Mouse (Mus musculus) cerebellum, adult (tissue): ENCODE data around the gene Nr1d1.
A peak's percentile ranks its signal among the peaks of the same experiment; 100 is the strongest.

Source experiments
- ATAC-seq: cut with Nextera tagmentation; 2 replicates; pipeline ENCODE4 v1.9.2; 2017; ENCODE audit warnings: mild to moderate bottlenecking, moderate library complexity, mixed read lengths; ENCODE audit not compliant: insufficient number of reproducible peaks, low FRiP score, low TSS enrichment

Gene Nr1d1

DNA sequence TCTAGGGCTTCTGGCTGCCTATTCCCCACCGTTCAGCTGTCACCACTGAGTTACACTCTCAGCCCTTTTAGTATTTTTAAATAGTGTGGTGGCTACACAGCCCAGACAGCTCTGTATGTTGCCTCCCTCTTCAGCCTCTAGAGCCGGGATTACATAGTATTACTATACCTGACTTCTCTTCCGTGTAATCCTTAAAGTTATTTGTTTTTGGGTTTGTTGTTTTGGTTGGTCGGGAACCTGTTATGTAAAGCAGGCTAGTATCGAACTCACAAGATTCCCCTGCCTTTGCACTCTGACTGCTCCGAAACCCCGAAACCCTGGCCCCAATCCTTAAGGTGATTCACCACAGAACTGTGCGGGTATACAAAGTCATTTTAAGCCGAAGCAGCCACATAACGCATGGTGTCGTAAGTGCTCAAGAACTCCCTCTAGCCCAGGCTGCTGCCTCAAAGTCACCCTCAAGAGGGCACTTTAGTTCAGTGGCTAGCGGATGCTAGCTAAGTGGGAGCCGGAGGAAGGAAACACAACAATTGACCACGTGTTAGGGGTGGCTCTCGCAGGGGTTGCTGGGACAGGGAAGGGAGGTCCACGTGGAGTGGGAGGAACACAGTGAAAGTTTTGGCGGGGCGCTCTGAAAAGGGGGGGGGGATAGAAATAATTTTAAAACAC is 13.6 kb upstream of the Nr1d1 start:
- ATAC-seq, result peak; percentile 86

DNA sequence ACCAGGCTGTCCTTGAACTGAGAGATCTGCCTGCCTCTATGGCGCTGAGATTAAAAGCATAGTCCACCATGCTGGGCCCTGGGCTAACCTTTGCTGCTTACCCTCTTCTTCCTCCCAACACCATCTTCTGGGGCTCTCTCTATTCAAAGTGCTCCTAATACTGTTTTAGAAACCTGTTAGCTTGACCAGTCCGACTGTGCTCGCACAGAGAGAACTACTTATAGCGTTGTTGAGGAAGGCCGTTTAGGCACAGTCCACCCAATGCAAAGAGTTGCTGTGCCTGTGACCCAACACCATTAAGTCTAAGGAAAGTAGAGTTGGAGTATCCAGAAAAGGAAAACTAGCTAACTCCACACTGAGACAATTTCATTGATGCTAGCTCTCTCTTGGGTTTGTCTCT is 13.0 kb upstream of the Nr1d1 start:
- no peak for ATAC-seq

DNA sequence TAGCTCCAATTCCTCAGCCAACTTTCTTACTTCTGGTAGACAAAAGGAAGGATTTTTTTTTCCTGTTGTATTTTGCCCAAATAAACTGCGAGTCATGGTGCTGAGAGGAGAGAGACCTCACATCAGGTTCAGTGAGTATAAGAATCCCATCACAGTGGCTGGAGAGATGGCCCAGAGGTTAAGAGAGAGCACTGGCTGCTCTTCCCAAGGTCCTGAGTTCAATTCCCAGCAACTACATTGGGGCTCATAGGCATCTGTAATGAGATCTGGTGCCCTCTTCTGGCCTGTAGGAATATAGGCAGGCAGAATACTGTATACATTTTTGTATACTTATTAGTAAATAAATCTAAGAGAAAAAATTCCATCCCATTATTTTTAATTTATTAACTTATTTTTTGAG is 12.6 kb upstream of the Nr1d1 start:
- no peak for ATAC-seq

DNA sequence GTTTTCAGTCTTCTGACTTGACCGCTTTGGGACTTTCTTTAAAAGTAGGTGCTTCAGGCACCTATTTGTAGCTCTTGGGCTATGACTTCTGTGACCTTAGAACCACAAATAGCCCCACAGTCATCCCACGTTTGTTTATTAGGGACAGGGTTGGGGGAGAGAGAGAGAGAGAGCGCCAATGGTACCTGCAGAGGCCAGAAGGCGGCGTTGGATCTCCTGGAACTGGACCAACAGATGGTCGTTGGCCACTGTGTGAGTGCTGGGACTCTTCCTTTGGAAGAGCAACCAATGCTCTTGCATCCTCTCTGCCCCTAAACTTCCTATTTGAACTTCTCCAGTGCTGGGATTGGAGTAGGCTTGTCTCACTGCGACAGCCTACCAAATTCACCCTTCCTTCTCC is 12.1 kb upstream of the Nr1d1 start:
- ATAC-seq, result no peak

DNA sequence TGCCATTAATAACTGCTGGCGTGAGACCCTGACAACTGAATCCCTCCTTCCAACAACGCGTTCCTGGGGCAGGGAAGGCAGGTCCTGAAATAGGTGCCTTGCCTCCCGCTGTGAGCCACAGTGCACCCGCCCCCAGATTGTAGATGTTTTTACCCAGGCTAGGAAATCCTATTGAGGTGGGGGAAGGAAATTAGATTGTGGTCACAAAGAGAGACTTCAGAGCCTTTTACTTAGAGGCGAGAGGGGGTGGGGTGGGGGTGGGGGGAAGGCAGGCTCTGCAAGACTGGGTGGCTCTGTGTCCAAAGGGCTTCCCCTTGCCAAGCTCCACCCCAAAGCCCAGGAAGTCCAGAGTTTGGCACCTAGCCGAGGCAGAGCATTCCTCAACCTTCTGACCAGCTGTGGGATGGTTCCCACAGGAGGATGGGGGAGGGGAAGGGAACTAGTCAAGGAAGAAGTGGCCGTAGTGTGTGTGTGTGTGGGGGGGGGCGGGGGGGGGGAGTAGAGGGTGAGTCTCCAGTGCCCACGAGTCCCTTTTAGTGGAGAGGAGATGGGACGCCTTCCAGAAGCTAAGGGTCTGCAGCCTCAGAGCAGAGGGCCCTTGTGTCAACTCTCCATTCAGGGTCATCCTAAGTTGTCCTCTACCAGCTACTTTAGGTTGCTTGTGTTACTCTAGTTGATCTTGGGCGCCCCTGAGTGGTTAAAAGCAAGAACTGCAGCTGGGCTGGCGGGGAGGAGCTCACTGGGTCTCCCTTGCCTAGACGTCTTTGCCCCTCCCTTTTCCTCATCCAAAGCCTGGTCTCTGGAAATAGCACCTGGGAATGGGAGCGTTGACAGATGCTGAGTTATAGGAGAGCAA is 11.5 kb upstream of the Nr1d1 start:
- ATAC-seq, result peak; percentile 36; the same call in 1 of the 2 replicates

DNA sequence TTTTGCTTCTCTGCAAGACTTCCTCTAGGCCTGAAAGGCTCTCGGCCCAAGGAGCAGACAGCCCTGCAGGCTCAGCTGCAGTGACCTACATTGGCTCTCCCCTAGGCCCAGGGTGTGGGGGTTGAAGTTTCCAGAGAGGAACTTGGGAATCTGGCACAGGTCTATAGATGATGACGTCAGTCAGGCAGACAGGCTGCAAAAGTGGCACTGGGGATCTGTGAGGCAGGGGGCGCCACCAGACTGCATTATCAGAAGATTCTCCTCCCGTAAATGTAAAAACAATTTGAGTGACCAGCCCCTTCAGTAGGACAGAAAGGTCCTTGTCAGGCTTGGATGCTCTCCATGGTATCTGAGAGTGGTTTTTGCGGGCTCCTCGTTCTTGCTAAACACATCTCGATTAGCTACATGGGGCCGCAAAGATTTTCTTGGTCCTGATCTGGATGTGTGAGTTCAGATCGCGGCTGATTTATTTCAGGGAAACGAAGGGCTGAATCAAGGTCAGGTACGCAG is 10.7 kb upstream of the Nr1d1 start:
- no peak for ATAC-seq

DNA sequence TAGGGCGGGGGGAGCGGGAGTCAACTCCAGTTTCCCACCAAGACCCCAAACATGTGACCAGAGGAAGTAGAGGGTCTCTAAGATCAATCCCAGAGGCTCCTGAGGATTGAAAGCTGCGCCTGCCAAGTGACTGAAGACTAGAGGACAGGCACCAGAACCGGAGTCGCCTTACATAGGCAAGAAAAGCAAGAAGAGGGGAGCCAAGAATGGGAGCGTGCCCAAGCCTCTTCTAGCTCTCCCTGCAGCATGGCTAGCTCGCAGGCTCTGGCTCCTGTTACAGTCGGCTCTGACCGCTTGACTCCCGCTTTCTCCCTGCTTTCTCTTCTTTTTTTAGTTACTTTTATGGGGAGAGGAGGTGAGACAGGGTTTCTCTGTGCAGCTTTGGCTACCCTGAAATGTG is 10.1 kb upstream of the Nr1d1 start:
- ATAC-seq, result no peak

DNA sequence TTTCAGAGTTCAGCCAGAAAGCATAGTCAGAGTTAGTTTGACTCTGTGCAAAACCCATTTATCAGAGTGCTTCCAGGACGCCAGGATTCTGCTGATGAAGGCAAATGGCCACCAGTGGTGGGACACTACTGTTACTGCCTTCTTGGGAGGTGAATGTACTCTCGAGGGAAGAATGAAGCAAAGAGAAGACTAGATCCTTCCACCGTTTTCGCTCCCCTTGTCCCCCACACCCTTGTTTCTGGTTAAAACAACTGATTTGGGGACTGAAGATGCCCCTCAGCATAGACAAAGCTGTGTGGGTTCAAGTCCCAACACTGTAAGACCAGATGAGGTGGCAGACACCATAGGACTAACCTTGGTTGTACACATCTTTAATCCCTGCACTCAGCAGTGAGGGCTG is 9.0 kb upstream of the Nr1d1 start:
- no peak for ATAC-seq

DNA sequence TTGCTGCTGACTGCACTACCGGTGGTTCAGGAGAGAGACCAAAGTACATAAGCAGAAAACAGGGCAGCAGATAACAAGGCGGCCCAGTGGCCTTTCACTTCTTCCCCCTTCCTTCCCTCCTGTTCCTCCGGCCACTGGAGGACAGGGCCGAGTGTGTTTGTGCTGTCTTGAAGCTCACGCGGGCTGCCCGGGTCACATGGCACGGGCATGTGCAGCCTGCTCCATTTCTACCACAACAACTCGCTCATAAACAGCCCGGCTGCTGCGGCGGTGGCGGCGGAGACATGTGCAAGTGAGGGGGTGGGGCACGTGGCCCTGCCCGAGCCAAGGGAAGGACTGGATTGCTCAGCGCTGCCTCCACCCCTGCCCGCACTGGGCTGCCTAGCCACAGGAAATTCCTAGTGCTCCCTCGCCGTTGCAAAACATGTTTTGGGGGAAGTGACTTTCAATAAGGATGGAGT is 8.1 kb upstream of the Nr1d1 start:
- peak; percentile 68; the same call in 1 of the 2 replicates for ATAC-seq

DNA sequence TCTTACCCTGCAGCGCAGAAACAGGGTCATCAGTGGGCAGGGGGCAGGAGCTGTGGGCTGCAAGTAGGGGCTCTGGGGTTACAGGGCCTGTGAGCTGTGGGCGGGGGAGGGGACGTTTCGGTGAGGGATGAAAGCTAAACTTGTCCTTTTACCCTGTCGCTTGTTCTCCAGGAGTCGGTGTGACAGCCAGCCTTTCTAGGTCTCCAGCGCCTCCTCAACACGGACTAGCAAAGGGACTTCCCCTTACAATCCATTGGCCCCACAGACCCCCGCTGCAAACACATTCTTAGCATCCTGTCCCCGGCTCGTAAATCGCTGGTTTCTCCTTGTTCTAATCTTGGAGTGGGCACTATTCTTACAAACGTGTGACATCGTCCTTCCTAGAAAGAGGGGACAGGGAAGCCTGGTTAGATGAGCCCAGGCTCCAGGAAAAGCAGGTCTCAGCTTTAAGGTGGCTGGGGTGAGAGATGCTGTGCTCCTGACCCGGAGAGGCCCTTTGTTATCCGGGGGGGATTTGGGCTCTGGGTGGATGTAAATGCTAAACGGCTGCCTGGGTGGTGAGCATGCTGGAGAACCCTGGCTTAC is 7.6 kb upstream of the Nr1d1 start:
- no peak for ATAC-seq

DNA sequence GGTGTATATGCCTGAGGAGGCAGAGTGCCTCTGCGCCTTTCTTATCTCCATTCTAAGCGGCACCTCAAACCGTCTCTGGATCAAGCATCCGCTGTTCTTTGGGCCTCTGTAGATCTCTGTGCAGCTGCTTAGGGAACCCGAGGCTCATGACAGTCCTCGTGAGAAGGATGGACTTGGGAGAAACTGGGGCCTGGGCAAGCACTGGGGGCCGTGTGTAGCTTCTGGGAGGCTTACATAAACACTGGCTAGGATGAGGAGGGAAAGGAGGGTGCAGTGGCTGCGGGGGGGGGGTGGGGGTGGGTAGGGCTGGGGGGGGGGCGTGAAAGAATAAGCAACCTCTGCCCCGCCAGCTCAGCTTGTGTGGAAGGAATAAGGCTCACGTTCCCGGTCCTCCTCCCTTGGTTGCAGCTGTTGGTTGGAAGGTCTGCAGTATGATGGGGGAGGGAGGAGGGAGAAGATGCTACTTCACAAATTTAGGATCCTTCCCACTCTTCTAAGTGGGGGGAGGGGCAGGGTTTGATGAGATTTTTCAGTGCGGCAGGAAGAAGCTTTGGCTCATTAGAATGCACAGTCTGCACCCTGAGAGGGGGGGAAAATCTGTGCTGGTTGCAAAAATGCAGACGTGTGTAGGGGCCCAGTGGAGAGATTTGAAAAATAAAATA is 6.8 kb upstream of the Nr1d1 start:
- no peak for ATAC-seq

DNA sequence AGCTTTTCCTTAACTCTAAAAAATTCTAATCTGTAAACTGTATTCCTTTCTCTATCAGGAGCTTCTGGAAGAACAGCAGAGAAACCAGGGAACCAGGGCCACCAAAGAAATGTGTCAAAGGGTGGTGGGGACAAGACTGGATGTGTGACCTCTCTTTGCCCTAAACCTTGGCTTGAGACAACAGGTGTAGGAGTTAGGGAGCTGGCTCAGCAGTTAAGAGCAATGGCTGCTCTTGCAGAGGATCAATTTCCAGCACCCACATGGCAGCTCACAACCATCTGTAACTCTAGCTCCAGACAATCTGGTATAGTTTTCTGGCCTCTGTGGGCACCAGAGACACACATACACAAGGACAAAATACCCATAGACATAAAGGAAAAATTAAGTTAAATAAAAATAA is 2.8 kb upstream of the Nr1d1 start:
- ATAC-seq, result no peak

DNA sequence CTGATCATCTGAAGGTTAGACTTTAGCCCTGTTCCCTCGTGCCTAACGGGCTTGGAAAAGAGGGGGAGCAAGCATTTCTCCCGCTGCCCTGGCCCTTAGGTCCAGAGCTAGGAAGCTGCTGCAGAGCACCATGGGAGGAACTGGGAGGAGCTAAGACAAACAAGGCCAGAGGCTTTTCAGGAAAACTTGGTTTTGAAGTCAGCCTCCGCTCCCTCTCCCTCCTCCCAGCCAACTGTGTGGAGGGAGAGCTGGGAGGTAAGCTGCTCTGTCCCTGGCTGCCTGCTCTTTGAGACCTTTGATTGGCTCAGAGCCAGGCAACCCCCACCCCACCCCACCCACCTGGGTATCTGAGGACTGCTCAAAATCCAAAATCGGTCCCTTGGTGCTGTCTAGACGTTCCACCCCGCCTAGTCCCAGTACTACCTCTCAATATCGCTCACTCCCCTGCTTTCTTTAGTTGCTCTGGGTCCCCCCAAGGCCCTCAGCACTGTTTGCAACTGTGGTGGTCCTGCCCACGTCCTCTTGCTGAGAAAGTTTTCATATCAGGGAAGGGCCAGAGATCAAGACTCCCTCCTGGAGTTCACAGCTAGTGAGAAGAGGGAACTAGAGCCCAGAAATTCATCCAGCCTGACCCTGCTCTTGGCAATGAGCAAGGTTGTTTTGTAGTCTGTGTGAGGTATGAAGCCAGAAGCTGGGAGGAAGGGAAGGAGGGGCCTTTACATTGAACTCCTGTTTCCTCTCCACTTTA is 1.9 kb upstream of the Nr1d1 start:
- ATAC-seq, result no peak

DNA sequence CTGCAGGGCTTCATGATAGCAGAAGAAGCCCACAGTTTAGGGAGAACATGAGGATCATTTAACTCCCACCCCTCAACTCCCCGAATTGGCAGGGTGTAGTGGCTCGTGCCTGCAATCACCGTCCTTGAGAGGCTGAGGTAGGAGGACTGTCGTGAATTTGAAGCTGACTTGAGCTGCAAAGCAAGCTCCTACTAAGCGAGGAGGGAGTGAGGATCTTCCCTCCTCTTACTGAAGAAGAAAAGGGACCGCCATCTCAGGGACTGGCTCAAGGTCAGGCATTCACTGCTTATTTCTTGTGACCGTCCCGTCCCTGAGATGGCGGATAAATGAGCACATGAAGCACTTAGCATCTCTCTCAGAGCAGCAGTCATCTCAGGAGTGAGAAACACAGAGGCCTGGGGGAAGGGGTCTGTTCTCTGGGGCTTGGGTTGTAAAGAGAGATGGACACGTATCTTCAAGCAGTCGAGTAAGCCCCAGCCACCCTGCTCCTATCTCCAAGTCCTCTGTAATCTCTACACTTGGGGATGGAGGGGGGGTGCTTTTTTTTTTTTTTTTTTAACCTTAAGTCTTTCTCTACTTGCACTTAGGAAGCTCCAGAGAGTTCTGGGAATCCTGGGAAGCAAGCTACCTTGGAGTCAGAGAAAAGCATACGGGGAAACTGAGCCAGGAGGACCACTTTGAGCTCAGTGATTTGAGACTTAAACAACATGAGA is 1.1 kb upstream of the Nr1d1 start:
- ATAC-seq, result no peak

DNA sequence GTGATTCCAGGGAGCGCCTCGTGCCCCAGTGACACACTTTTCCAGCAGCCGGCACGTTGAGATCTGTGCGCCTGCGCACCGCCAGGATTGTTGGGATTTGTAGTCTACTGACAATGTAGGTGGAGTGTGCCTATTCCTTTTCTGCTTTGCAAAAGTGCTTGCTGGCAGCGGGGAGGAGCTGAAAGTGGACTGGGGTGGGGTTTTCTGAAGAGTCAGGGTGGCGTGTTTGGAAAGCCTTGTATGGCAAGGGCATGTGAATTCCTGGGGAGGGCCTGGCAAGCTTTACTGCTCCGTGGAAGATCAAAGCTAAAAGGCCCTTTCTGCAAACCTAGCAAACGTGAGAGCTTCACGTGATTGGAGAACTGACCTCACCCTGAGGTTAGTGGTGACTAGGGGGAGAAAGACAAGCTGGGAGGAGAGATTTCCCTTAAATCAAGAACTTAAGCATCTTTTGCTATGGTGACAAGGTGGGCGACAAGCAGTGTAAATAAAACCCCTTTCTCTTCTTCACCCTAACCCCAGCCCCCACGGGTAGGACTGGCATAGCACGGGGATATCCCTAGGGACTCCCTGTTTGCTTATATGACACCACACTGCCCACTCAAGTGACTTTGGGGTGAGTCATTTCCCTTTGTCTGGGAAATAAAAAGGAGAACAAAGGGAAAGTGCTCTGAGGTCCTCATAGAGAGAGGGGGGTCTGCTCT is 367 bp upstream of the Nr1d1 start:
- peak; percentile 60; the same call in 1 of the 2 replicates for ATAC-seq

DNA sequence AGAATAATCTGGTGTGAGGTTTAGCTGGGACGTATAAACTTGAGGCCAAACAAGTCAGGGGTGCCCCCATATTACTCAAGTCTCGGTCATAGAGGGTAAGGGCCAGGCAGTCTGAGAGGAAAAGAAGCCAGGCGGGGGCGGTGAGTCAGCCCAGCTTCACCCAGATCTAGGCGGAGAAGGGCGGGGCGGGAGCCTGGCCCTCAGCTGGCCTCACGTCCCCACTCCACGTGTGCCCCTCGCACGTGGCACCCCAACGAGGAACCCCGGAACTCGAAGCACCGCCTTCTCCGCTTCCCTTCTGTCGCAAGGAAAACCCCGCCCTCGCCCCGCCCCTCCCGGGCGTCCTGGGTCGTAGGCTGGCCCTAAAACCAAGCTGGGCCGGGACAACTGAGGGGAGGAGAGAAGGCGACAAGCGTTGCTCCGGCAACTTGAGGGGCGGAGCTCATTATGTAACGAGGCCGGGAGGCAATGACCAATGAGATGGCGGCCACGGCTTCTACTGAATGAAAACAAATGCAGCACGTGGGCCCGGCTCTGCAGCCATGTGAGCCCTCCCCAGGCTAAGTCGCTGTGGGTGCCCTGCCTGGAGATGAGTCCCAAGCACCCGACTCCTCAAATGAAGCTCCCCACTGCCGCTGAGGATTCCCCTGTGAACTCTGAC is 1.4 kb downstream of the Nr1d1 start:
- peak; percentile 53 for ATAC-seq

DNA sequence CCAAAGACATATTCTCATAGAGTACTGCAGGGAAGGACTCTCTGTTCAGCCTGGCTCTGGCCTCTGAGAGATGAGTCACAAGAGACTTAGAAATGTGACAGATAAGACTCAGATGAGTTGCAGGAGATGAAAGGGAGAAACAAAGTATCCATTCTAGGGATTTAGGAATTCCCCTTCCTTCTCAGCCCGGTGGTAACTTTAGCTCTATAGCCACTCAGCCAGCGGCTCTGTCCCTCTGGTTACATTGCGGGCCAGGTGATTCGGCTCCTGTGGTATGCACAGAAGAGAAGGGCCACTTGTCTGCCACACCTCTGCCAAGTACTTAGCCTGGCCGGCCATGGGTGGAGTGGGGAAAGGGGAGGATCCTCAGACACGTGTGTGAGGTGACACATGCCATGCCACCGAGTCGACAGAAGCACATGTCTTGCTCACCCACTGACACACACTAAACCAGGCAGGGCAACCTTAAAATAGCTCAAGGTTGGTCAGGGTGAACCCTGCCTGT is 2.4 kb downstream of the Nr1d1 start:
- no peak for ATAC-seq
